ENCODE assay signal across 9 mouse cellular contexts in genomic region chr11:106098223-106098622, GRCm38 (mm10). TPM values are rescaled to one million over a fixed set of nuclear protein-coding genes. Genes with fewer than 3 reads are reported as not detected.
DNase-seq lines count a peak whose midpoint lies in the region; ATAC-seq and TF ChIP-seq lines count a peak whose summit lies in the region.
"Had no signal": no experiment of that assay in that cellular context is flagged by ENCODE, and none has a peak within 500 bp of the region (broad histone marks: within the 10 kb centered on the region; RNA-seq: fewer than 3 reads in every experiment).

No protein-coding gene starts in this region.

- no peak overlapping the region for H3K4me2 ChIP-seq in midbrain, embryonic 13.5 days (replicated peaks)
- H3K4me2 ChIP-seq: forebrain, embryonic 12.5 days had no signal

- no peak for ATAC-seq in midbrain, embryonic 13.5 days

- H3K9ac ChIP-seq in midbrain, embryonic 13.5 days (replicated peaks) = no peak overlapping the region
- H3K9ac ChIP-seq: forebrain, embryonic 12.5 days had no signal

- no peak overlapping the region; the same call in 1 of the 2 replicates for H3K4me3 ChIP-seq in gastrocnemius, adult 2 months
- H3K4me3 ChIP-seq in midbrain, embryonic 13.5 days (replicated peaks) = no peak overlapping the region
- H3K4me3 ChIP-seq: forebrain, embryonic 12.5 days had no signal

- TF ChIP-seq CTCF in gastrocnemius, adult 2 months (IDR thresholded peaks at IDR 0.05) = no peak

- 97% methylated on average over 1 of the region's 1 CpGs for WGBS in midbrain, embryonic 13.5 days

- peak overlapping the region; percentile 46 for H3K27ac ChIP-seq in gastrocnemius, adult 2 months
- no peak overlapping the region for H3K27ac ChIP-seq in midbrain, embryonic 13.5 days
- H3K27ac ChIP-seq: forebrain, embryonic 12.5 days had no signal

- H3K36me3 ChIP-seq in midbrain, embryonic 13.5 days = 0 out of 2 replicates have a peak, but pooled peaks cover 6% of the 10 kb centered on the region
- H3K36me3 ChIP-seq: forebrain, embryonic 12.5 days had no signal

- H3K27me3 ChIP-seq in midbrain, embryonic 13.5 days = no peaks in the 10 kb centered on the region
- H3K27me3 ChIP-seq: forebrain, embryonic 12.5 days had no signal

- intact Hi-C loops in gastrocnemius, adult 2 months (cut with DNase I) = no loop called here

- no peaks in the 10 kb centered on the region for H3K4me1 ChIP-seq in midbrain, embryonic 13.5 days (replicated peaks)
- H3K4me1 ChIP-seq: forebrain, embryonic 12.5 days had no signal

- no peaks in the 10 kb centered on the region for H3K9me3 ChIP-seq in midbrain, embryonic 13.5 days
- H3K9me3 ChIP-seq: forebrain, embryonic 12.5 days had no signal

- no peak for DNase-seq in gastrocnemius, adult 2 months
- no peak for DNase-seq in gastrocnemius, adult 18-20 months (ENCODE audit: low spot score)
- DNase-seq in thymus, postnatal 25 days = peak; percentile 12
- DNase-seq in thymus, adult 18-20 months = no peak
- peak; percentile 46 for DNase-seq in kidney, postnatal 10 days
- DNase-seq in layer of hippocampus, postnatal 14 days (ENCODE audit: low spot score in 2 of 2) = no peak
- no peak for DNase-seq in left cerebral cortex, adult 18-20 months (ENCODE audit: low spot score in 2 of 2)

RNA-seq across cellular contexts. Expression of gene Map3k3, which starts 13.8 kb away (rescaled TPM):
- 10 to 100 TPM; 23.2 to 25.7 TPM for total RNA-seq in gastrocnemius, adult 2 months (2021)
- 10 to 100 TPM; 20.9 to 23.2 TPM for total RNA-seq in gastrocnemius, adult 18-20 months (2021)
- 10 to 100 TPM; 25.5 to 29.3 TPM for total RNA-seq in layer of hippocampus, postnatal 14 days (2021)
- total RNA-seq in left cerebral cortex, adult 18-20 months (2021) = 10 to 100 TPM; 30.7 to 31.0 TPM
- polyA plus RNA-seq in midbrain, embryonic 13.5 days (2015; fragmentation: Nextera tagmentation; extraction: Ambion mirVana) = 12.5 and 14.5 TPM in 2 replicates

RNA-seq across cellular contexts. Expression of gene Taco1, which starts 32.4 kb away (rescaled TPM):
- 10 to 100 TPM; 33.5 to 50.1 TPM for total RNA-seq in gastrocnemius, adult 2 months (2021)
- 10 to 100 TPM; 39.7 to 44.4 TPM for total RNA-seq in gastrocnemius, adult 18-20 months (2021)
- total RNA-seq in layer of hippocampus, postnatal 14 days (2021) = 10 to 100 TPM; 17.3 to 18.1 TPM
- 10 to 100 TPM; 17.9 to 19.7 TPM for total RNA-seq in left cerebral cortex, adult 18-20 months (2021)
- polyA plus RNA-seq in midbrain, embryonic 13.5 days (2015; fragmentation: Nextera tagmentation; extraction: Ambion mirVana) = 8.3 and 9.6 TPM in 2 replicates

Comparison
In these comparisons a context has a peak if more than half of its experiments do, and no peak if none do; other contexts are left out.
1. DNase-seq: peak in thymus, postnatal 25 days (single experiment) and kidney, postnatal 10 days (single experiment); none in gastrocnemius, adult 2 months (single experiment), gastrocnemius, adult 18-20 months (single experiment), thymus, adult 18-20 months (0 of 2), layer of hippocampus, postnatal 14 days (0 of 2) and left cerebral cortex, adult 18-20 months (0 of 2).